Mouse (Mus musculus): ENCODE results near the gene Ccdc13. TPM values are rescaled to one million over a fixed set of nuclear protein-coding genes. Genes with fewer than 3 reads are reported as not detected.

The Ccdc13 gene
- total RNA-seq, 2 experiments from 2014 or later, result not detected

- ATAC-seq (replicated peaks; ENCODE audit: poor library complexity, severe bottlenecking), result no peak
Observed at GRCm38 (mm10) chr9:121847842-121848241, 8.6 kb upstream of the Ccdc13 start.

- no peak for ATAC-seq (replicated peaks; ENCODE audit: poor library complexity, severe bottlenecking)
Observed at GRCm38 (mm10) chr9:121847138-121847537, 7.9 kb upstream of the Ccdc13 start.

- peak; percentile 68 for ATAC-seq (replicated peaks; ENCODE audit: poor library complexity, severe bottlenecking)
Observed at GRCm38 (mm10) chr9:121846526-121847118, 7.4 kb upstream of the Ccdc13 start.

- no peak for ATAC-seq (replicated peaks; ENCODE audit: poor library complexity, severe bottlenecking)
Observed at GRCm38 (mm10) chr9:121842914-121843313, 3.7 kb upstream of the Ccdc13 start.

- 0 out of 2 replicates have a peak, but pooled peaks have one; percentile 5 for ATAC-seq (replicated peaks; ENCODE audit: poor library complexity, severe bottlenecking)
Observed at GRCm38 (mm10) chr9:121839622-121839965, 333 bp upstream of the Ccdc13 start.

- ATAC-seq (replicated peaks; ENCODE audit: poor library complexity, severe bottlenecking), result no peak
Observed at GRCm38 (mm10) chr9:121838008-121838407, 1.3 kb downstream of the Ccdc13 start.

GRCm38 (mm10) chr9:121833825-121834224 is 5.4 kb downstream of the Ccdc13 start:
- no peak for ATAC-seq (replicated peaks; ENCODE audit: poor library complexity, severe bottlenecking)

- ATAC-seq (replicated peaks; ENCODE audit: poor library complexity, severe bottlenecking), result peak; percentile 58
Observed at GRCm38 (mm10) chr9:121830956-121831293, 8.3 kb downstream of the Ccdc13 start.

- 0 out of 2 replicates have a peak, but pooled peaks have one; percentile 27 for ATAC-seq (replicated peaks; ENCODE audit: poor library complexity, severe bottlenecking)
Observed at GRCm38 (mm10) chr9:121830243-121830955, 8.9 kb downstream of the Ccdc13 start.

GRCm38 (mm10) chr9:121829270-121829992 is 9.8 kb downstream of the Ccdc13 start:
- ATAC-seq (replicated peaks; ENCODE audit: poor library complexity, severe bottlenecking), result no peak

GRCm38 (mm10) chr9:121828314-121828713 is 10.9 kb downstream of the Ccdc13 start:
- peak; percentile 71 for ATAC-seq (replicated peaks; ENCODE audit: poor library complexity, severe bottlenecking)

- ATAC-seq (replicated peaks; ENCODE audit: poor library complexity, severe bottlenecking), result no peak
Observed at GRCm38 (mm10) chr9:121826356-121826755, 12.9 kb downstream of the Ccdc13 start.

GRCm38 (mm10) chr9:121823991-121824390 is 15.3 kb downstream of the Ccdc13 start:
- ATAC-seq (replicated peaks; ENCODE audit: poor library complexity, severe bottlenecking), result no peak

- ATAC-seq (replicated peaks; ENCODE audit: poor library complexity, severe bottlenecking), result no peak
Observed at GRCm38 (mm10) chr9:121823051-121823450, 16.2 kb downstream of the Ccdc13 start.

GRCm38 (mm10) chr9:121822585-121822991 is 16.7 kb downstream of the Ccdc13 start:
- ATAC-seq (replicated peaks; ENCODE audit: poor library complexity, severe bottlenecking), result no peak

- ATAC-seq (replicated peaks; ENCODE audit: poor library complexity, severe bottlenecking), result no peak
Observed at GRCm38 (mm10) chr9:121820765-121821164, 18.5 kb downstream of the Ccdc13 start.

- no peak for ATAC-seq (replicated peaks; ENCODE audit: poor library complexity, severe bottlenecking)
Observed at GRCm38 (mm10) chr9:121819771-121820471, 19.3 kb downstream of the Ccdc13 start.

- no peak for ATAC-seq (replicated peaks; ENCODE audit: poor library complexity, severe bottlenecking)
Observed at GRCm38 (mm10) chr9:121819073-121819770, 20.0 kb downstream of the Ccdc13 start.

- ATAC-seq (replicated peaks; ENCODE audit: poor library complexity, severe bottlenecking), result no peak
Observed at GRCm38 (mm10) chr9:121815183-121815582, 24.1 kb downstream of the Ccdc13 start.
